Mouse (Mus musculus) liver, adult 2 months (tissue): ENCODE measurements around the gene Cubn. TPM values are rescaled to one million over a fixed set of nuclear protein-coding genes. Genes with fewer than 3 reads are reported as not detected.

Source experiments
- DNase-seq: peaks from one replicate; pipeline ENCODE4 v3.0.0-alpha.2; 2011; ENCODE audit warnings: low read depth, low spot score; ENCODE audit errors: extremely low read depth
- H3K27ac ChIP-seq: fragments of 200-500 bp; replicated peaks from 2 replicates; pipeline ENCODE4 v1.5.1; 2012; ENCODE audit warnings: low read depth, mild to moderate bottlenecking, control low read depth, inconsistent platforms, low read length; ENCODE audit not compliant: insufficient read depth
- H3K27me3 ChIP-seq: fragments of 200-500 bp; 2 replicates; pipeline ENCODE4 v1.6.1; 2012; ENCODE audit warnings: mild to moderate bottlenecking, moderate library complexity, low read length, inconsistent platforms; ENCODE audit not compliant: control insufficient read depth, insufficient read depth
- H3K36me3 ChIP-seq: fragments of 200-500 bp; 2 replicates; pipeline ENCODE4 v1.6.1; 2012; ENCODE audit warnings: low read length, inconsistent platforms; ENCODE audit not compliant: control insufficient read depth, insufficient read depth
- H3K4me1 ChIP-seq: fragments of 200-500 bp; 2 replicates; pipeline ENCODE4 v1.6.1; 2011; ENCODE audit warnings: low read length; ENCODE audit not compliant: control insufficient read depth, insufficient read depth
- H3K4me3 ChIP-seq: fragments of 200-500 bp; 2 replicates; pipeline ENCODE4 v1.5.1; 2011; ENCODE audit warnings: low read depth, mild to moderate bottlenecking, control low read depth, low read length, moderate library complexity; ENCODE audit not compliant: insufficient read depth
- H3K79me2 ChIP-seq: fragments of 200-500 bp; 2 replicates; pipeline ENCODE4 v1.6.1; 2012; ENCODE audit warnings: inconsistent platforms, mild to moderate bottlenecking, low read length, moderate library complexity; ENCODE audit not compliant: control insufficient read depth, insufficient read depth
- H3K9ac ChIP-seq: fragments of 200-500 bp; 2 replicates; pipeline ENCODE4 v1.6.1; 2012; ENCODE audit warnings: low read depth, mild to moderate bottlenecking, control low read depth, inconsistent platforms, low read length
- CTCF ChIP-seq: fragments of 200-500 bp; IDR thresholded peaks from 2 replicates; pipeline ENCODE4 v1.5.1; 2011; ENCODE audit warnings: low read depth, low read length, control low read depth
- POLR2A ChIP-seq: fragments of 200-500 bp; IDR thresholded peaks from 2 replicates; pipeline ENCODE4 v1.6.1; 2011; ENCODE audit warnings: low read length, control low read depth; ENCODE audit not compliant: insufficient read depth; ENCODE audit errors: extremely low read depth
- WGBS: fragments of 180-500 bp; shearing (Covaris S2); methylation state at CpG from one replicate; pipeline ENCODE4 v1.1.7; 2018; 5-methylcytosine and 5-hydroxymethylcytosine counted together
- polyA plus RNA-seq: library from polyadenylated mRNA; depleted of rRNA; stranded (reverse); fragments of >200 nt; gene quantifications from 2 replicates; pipeline ENCODE4 v1.2.3, GENCODE M21; 2012
- total RNA-seq: library from RNA; depleted of rRNA; stranded (reverse); fragments of >200 nt; gene quantifications from 2 replicates; pipeline ENCODE4 v1.2.3, GENCODE M21; 2014

Gene Cubn
- total and polyA plus RNA-seq, 2 experiments: not detected

- no peaks in the 10 kb centered on the region for H3K27me3 ChIP-seq
- no peaks in the 10 kb centered on the region for H3K4me1 ChIP-seq
- H3K4me3 ChIP-seq: no peak overlapping the region
- TF ChIP-seq CTCF (no peak), POLR2A (no peak)
- WGBS: 36% methylated on average over 7 of the region's 7 CpGs
- DNase-seq: peak; percentile 32
- no peaks in the 10 kb centered on the region for H3K79me2 ChIP-seq
- H3K27ac ChIP-seq: no peak overlapping the region
- no peak overlapping the region for H3K9ac ChIP-seq
- H3K36me3 ChIP-seq: no peaks in the 10 kb centered on the region
Observed at GRCm38 (mm10) chr2:13357885-13358552, 133.6 kb downstream of the Cubn start.

DNA sequence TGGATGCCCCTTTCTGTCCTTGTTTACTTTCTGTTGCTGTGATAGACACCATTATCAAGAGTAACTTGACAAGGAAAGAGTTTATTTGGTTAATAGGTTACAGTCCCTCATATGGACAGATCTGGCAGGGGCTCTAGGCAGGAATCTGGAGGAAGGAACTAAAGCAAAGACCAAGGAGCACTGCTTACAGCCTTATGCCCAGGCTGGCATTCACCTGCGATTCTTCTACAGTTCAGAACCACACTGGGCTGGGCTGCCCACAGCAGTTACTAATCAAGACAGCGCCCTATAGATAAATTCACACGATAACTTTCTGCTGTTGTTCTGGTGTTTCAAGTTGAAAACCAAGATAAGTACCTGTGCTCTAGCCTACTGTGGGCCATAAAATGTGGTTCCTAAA lies 138.8 kb downstream of the Cubn start:
- WGBS: 94% methylated on average over 3 of the region's 3 CpGs
- TF ChIP-seq CTCF: no peak
- Histone ChIP-seq H3K4me1 (no peaks in the 10 kb centered on the region), H3K27ac (no peak overlapping the region), H3K36me3 (no peaks in the 10 kb centered on the region), H3K27me3 (no peaks in the 10 kb centered on the region), H3K4me3 (no peak overlapping the region), H3K9ac (no peak overlapping the region), H3K79me2 (no peaks in the 10 kb centered on the region)
- no peak for DNase-seq

- TF ChIP-seq POLR2A (no peak), CTCF (no peak)
- Histone ChIP-seq H3K27me3 (no peaks in the 10 kb centered on the region), H3K27ac (no peak overlapping the region), H3K4me1 (no peaks in the 10 kb centered on the region), H3K9ac (no peak overlapping the region), H3K4me3 (no peak overlapping the region), H3K79me2 (no peaks in the 10 kb centered on the region), H3K36me3 (no peaks in the 10 kb centered on the region)
- no peak for DNase-seq
- WGBS: 94% methylated on average over 1 of the region's 1 CpGs
Observed at GRCm38 (mm10) chr2:13352112-13352728, 139.4 kb downstream of the Cubn start.

- H3K79me2 ChIP-seq: no peaks in the 10 kb centered on the region
- no peak overlapping the region for H3K9ac ChIP-seq
- no peak overlapping the region for H3K4me3 ChIP-seq
- no peak overlapping the region for H3K27ac ChIP-seq
- H3K36me3 ChIP-seq: no peaks in the 10 kb centered on the region
- no peak for TF ChIP-seq POLR2A
- no peaks in the 10 kb centered on the region for H3K4me1 ChIP-seq
- no peaks in the 10 kb centered on the region for H3K27me3 ChIP-seq
- WGBS: 74% methylated on average over 7 of the region's 7 CpGs
- no peak for DNase-seq
Observed at GRCm38 (mm10) chr2:13342325-13342926, 149.2 kb downstream of the Cubn start.

DNA sequence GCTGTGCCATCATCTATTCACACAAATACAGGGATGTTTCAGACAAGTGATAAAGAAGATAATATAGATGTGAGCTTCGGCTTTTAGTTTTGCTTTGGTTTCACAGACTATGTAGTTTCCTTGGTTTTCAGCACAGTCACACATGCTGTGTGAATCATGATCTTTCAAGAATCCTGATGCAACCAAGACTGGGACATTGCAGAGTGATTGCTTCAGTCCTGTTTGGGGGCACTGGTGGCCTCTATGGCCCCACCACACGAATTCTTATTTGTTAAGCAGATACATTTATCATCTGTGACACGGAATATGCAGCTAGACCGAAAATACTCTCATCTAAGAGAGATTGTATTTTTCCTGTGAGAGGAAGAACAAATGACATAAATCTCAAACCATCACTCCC lies 156.2 kb downstream of the Cubn start:
- TF ChIP-seq POLR2A (no peak), CTCF (no peak)
- Histone ChIP-seq H3K79me2 (no peaks in the 10 kb centered on the region), H3K4me3 (no peak overlapping the region), H3K4me1 (no peaks in the 10 kb centered on the region), H3K27ac (no peak overlapping the region), H3K9ac (no peak overlapping the region), H3K27me3 (no peaks in the 10 kb centered on the region), H3K36me3 (no peaks in the 10 kb centered on the region)
- no peak for DNase-seq
- WGBS: 79% methylated on average over 4 of the region's 4 CpGs
